Mouse (Mus musculus) neutrophil, adult 5-6 weeks (primary cell): ENCODE measurements at regions not wholly inside any gene's neighbourhood (a gene's known extent, or its start where the extent isn't known, plus 50 kb on each side); places are given as distances from the start of the nearest gene placed in this dataset.

Experiments used
- ATAC-seq: fragments of 151-379, 151-347 bp; 2 replicates; pipeline ENCODE4 v1.8.0; 2017; ENCODE audit warnings: mild to moderate bottlenecking, moderate TSS enrichment; ENCODE audit not compliant: insufficient number of reproducible peaks, poor library complexity, low FRiP score, severe bottlenecking; ENCODE audit errors: extremely low read depth

GRCm38 (mm10) chr4:83984671-83985391 lies 459.5 kb downstream of the Ccdc171 start:
- no peak for ATAC-seq

- no peak for ATAC-seq
Observed at GRCm38 (mm10) chr4:83985451-83985850, 460.1 kb downstream of the Ccdc171 start.

- no peak for ATAC-seq
Observed at GRCm38 (mm10) chr4:83986951-83987822, 461.8 kb downstream of the Ccdc171 start.

GRCm38 (mm10) chr4:83987846-83988245 lies 462.5 kb downstream of the Ccdc171 start:
- ATAC-seq = no peak

GRCm38 (mm10) chr4:83988314-83988713 lies 463.0 kb downstream of the Ccdc171 start:
- no peak for ATAC-seq

- no peak for ATAC-seq
Observed at GRCm38 (mm10) chr4:83990126-83990989, 465.0 kb downstream of the Ccdc171 start.

- ATAC-seq = no peak
Observed at GRCm38 (mm10) chr4:83991195-83991594, 465.9 kb downstream of the Ccdc171 start.

GRCm38 (mm10) chr4:83997079-83997478 lies 471.7 kb downstream of the Ccdc171 start:
- ATAC-seq = no peak

GRCm38 (mm10) chr4:84001645-84002044 lies 476.3 kb downstream of the Ccdc171 start:
- ATAC-seq = no peak

GRCm38 (mm10) chr4:84004055-84004778 lies 478.9 kb downstream of the Ccdc171 start:
- ATAC-seq = no peak

- no peak for ATAC-seq
Observed at GRCm38 (mm10) chr4:84004786-84005382, 479.5 kb downstream of the Ccdc171 start.

GRCm38 (mm10) chr4:84011941-84012340 lies 486.6 kb downstream of the Ccdc171 start:
- no peak for ATAC-seq

- ATAC-seq = no peak
Observed at GRCm38 (mm10) chr4:84015139-84015538, 489.8 kb downstream of the Ccdc171 start.

GRCm38 (mm10) chr4:84015552-84016169 lies 490.3 kb downstream of the Ccdc171 start:
- no peak for ATAC-seq

GRCm38 (mm10) chr4:84018135-84018534 lies 492.8 kb downstream of the Ccdc171 start:
- no peak for ATAC-seq

- no peak for ATAC-seq
Observed at GRCm38 (mm10) chr4:84018774-84019173, 493.4 kb downstream of the Ccdc171 start.

GRCm38 (mm10) chr4:84019500-84020255 lies 494.3 kb downstream of the Ccdc171 start:
- ATAC-seq = 0 out of 2 replicates have a peak, but pooled peaks have one; percentile 11
